Mouse (Mus musculus) forebrain, embryonic 15.5 days (tissue): ENCODE data around the gene Pramef17. TPM values are rescaled to one million over a fixed set of nuclear protein-coding genes. Genes with fewer than 3 reads are reported as not detected.
"Not testable (repeated sequence)": the region's sequence is repeated elsewhere in the genome, so short reads cannot be mapped to it uniquely, and the experiment has no call there.

Experiments
- ATAC-seq: fragments of 200-750 bp; cut with Nextera tagmentation; replicated peaks from 2 replicates; pipeline ENCODE4 v1.8.0; 2017; ENCODE audit warnings: mild to moderate bottlenecking, moderate TSS enrichment, moderate library complexity
- H3K27ac ChIP-seq: fragments of 300-500 bp; sonication (generic); replicated peaks from 2 replicates; pipeline ENCODE4 v1.5.1; 2015; ENCODE audit warnings: mild to moderate bottlenecking, inconsistent platforms
- H3K27me3 ChIP-seq: fragments of 300-500 bp; sonication (generic); 2 replicates; pipeline ENCODE4 v1.6.1; 2015; ENCODE audit warnings: inconsistent platforms
- H3K36me3 ChIP-seq: fragments of 300-500 bp; sonication (generic); 2 replicates; pipeline ENCODE4 v1.6.1; 2015; ENCODE audit warnings: mild to moderate bottlenecking, inconsistent platforms
- H3K4me1 ChIP-seq: fragments of 300-500 bp; sonication (generic); 2 replicates; pipeline ENCODE4 v1.6.1; 2015; ENCODE audit warnings: inconsistent platforms
- H3K4me2 ChIP-seq: fragments of 300-500 bp; sonication (generic); replicated peaks from 2 replicates; pipeline ENCODE4 v1.6.1; 2015; ENCODE audit warnings: mild to moderate bottlenecking, inconsistent platforms
- H3K4me3 ChIP-seq: fragments of 300-500 bp; sonication (generic); 2 replicates; pipeline ENCODE4 v1.5.1; 2015; ENCODE audit warnings: mild to moderate bottlenecking, inconsistent platforms
- H3K9ac ChIP-seq: fragments of 300-500 bp; sonication (generic); replicated peaks from 2 replicates; pipeline ENCODE4 v1.6.1; 2015; ENCODE audit warnings: mild to moderate bottlenecking, inconsistent platforms
- H3K9me3 ChIP-seq: fragments of 300-500 bp; sonication (generic); 2 replicates; pipeline ENCODE4 v1.6.1; 2016; ENCODE audit warnings: inconsistent platforms
- WGBS: fragments of 180-500 bp; shearing (Covaris S2); methylation state at CpG from one replicate; pipeline ENCODE4 v1.1.7; 2015; ENCODE audit warnings: mixed read lengths; 5-methylcytosine and 5-hydroxymethylcytosine counted together
- polyA plus RNA-seq: library from polyadenylated mRNA; unstranded; fragments of >200 nt; fragmentation: Nextera tagmentation; extraction: Ambion mirVana; gene quantifications from 2 replicates; pipeline ENCODE4 v1.2.1, GENCODE M21; 2015

The Pramef17 gene
- polyA plus RNA-seq, result not detected in 2 replicates

- H3K27me3 ChIP-seq, H3K4me2 ChIP-seq, H3K9me3 ChIP-seq, H3K9ac ChIP-seq, H3K27ac ChIP-seq, ATAC-seq, H3K4me3 ChIP-seq, H3K4me1 ChIP-seq, H3K36me3 ChIP-seq: not testable (repeated sequence)
- 53% methylated on average over 3 of the region's 3 CpGs for WGBS
Measured at GRCm38 (mm10) chr4:143994269-143994668, at the start of gene Pramef17. Gene Pramef17, minus strand, starts transcription at chr4:143994369.

GRCm38 (mm10) chr4:143988126-143988525 is 6.0 kb downstream of the Pramef17 start:
- H3K4me3 ChIP-seq, H3K9me3 ChIP-seq, H3K4me1 ChIP-seq, H3K36me3 ChIP-seq, H3K27me3 ChIP-seq, ATAC-seq, H3K4me2 ChIP-seq, H3K27ac ChIP-seq, H3K9ac ChIP-seq: not testable (repeated sequence)
- 93% methylated on average over 17 of the region's 17 CpGs for WGBS

DNA sequence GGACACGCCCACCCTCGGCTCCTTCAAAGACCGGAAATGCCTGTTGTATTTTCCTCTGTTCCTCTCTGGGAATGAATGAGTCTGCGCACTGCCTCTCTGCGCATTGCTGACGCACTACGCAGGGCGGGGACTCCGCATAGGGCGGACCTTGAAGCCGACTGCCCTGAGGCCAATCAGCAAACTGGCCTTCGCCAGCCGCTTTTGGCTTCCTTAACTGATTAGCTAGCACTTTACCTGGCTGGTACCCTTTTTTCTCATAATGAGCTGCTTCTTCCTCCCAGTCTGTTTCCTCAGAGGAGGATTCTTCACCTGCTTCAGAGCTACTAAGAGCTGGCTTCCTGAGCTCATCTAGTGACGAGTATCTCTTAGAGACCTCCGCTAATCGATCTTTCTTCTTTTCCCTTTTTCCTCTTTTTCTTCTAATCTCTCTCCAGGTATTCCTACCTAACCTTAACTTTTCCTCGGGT is 6.7 kb downstream of the Pramef17 start:
- H3K4me3 ChIP-seq, H3K9me3 ChIP-seq, H3K4me1 ChIP-seq, H3K4me2 ChIP-seq, H3K27me3 ChIP-seq, H3K9ac ChIP-seq, H3K36me3 ChIP-seq, ATAC-seq, H3K27ac ChIP-seq: not testable (repeated sequence)
- WGBS, result 91% methylated on average over 13 of the region's 17 CpGs

DNA sequence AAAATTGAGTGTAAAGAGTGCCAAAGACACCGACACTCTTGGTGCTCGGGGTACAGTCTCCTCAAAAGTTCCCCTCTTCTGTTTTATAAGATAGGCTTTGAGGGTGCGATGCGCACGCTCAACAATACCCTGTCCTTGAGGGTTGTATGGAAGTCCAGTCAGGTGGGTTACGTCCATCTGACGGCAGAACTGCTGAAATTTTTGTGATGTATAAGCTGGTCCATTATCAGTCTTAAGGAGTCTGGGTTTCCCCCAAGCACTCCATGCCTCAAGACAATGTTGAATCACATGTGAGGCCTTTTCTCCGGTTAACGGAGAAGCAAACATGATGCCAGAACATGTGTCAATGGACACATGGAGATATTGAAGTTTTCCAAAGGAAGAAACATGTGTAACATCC is 8.4 kb downstream of the Pramef17 start:
- not testable (repeated sequence) for H3K9ac ChIP-seq, H3K27ac ChIP-seq, H3K4me1 ChIP-seq, H3K9me3 ChIP-seq, ATAC-seq, H3K27me3 ChIP-seq, H3K4me3 ChIP-seq, H3K36me3 ChIP-seq, H3K4me2 ChIP-seq
- WGBS, result 92% methylated on average over 4 of the region's 9 CpGs

GRCm38 (mm10) chr4:143985165-143985564 is 9.0 kb downstream of the Pramef17 start:
- not testable (repeated sequence) for H3K36me3 ChIP-seq, H3K4me2 ChIP-seq, H3K4me3 ChIP-seq, H3K9me3 ChIP-seq, ATAC-seq, H3K4me1 ChIP-seq, H3K9ac ChIP-seq, H3K27me3 ChIP-seq, H3K27ac ChIP-seq
- WGBS, result no CpG with 5 or more reads among the region's 7 CpGs

DNA sequence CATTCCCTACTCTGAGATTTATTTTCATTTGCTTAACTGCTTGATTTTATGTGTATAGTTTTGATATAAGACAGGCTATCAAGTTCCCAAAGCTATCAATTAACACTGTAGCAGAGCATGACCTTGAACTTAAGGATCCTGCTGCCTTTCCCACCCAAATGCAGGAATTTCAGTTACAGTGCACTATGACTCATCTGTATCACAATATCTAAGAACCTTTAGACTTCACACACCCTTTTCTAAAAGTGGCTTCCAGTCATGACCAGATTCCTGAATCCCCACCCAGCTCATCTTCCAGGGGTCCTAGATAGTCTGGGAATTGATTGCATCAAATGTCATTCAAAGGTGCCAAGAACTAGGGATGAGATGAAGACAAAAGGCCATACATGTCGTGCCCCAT is 10.7 kb downstream of the Pramef17 start:
- 58% methylated on average over 1 of the region's 1 CpGs for WGBS
- not testable (repeated sequence) for H3K36me3 ChIP-seq, H3K27me3 ChIP-seq, H3K27ac ChIP-seq, H3K9ac ChIP-seq, H3K4me2 ChIP-seq, ATAC-seq, H3K9me3 ChIP-seq, H3K4me3 ChIP-seq, H3K4me1 ChIP-seq

DNA sequence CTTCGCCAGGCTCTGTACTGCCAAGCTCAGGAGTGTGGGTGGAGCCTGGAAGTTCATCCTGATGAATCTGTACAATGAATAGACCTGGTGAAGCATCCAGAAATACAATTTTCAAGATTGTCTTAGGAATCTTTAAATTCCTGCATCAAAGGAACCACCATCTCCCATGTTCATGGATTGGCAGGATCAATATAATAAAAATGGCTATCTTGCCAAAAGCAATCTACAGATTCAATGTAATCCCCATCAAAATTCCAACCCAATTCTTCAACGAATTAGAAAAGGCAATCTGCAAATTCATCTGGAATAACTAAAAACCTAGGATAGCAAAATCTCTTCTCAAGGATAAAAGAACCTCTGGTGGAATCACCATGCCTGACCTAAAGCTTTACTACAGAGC is 27.3 kb downstream of the Pramef17 start, which contains the start of gene Gm13101:
Gm13101 (minus strand) TSS at position 101 of the 400 bp plus-strand sequence.
- H3K4me1 ChIP-seq, ATAC-seq, H3K9me3 ChIP-seq, H3K4me2 ChIP-seq, H3K9ac ChIP-seq, H3K36me3 ChIP-seq, H3K27ac ChIP-seq, H3K27me3 ChIP-seq, H3K4me3 ChIP-seq: not testable (repeated sequence)
- WGBS, result 50% methylated on average over 2 of the region's 2 CpGs

DNA sequence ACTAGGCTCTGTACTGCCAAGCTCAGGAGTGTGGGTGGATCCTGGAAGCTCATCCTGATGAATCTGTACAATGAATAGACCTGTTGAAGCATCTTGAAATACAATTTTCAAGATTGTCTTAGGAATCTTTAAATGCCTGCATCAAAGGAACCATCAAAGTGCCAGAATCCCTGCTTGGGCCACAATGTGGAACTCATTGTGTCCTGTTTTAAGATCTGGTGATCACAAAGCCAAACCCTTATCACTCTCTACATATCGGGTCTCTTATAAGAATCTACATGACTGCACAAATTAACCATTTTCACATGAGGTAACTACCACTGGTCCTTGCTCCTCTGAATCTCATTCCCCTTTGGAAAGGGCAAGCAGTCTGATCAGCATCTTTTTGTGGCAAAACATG is 43.3 kb downstream of the Pramef17 start, which contains the start of gene Pramef25:
Pramef25 (minus strand) TSS at position 101 of the 400 bp plus-strand sequence.
- H3K4me3 ChIP-seq, H3K9me3 ChIP-seq, ATAC-seq, H3K27me3 ChIP-seq, H3K4me1 ChIP-seq, H3K9ac ChIP-seq, H3K36me3 ChIP-seq, H3K27ac ChIP-seq, H3K4me2 ChIP-seq: not testable (repeated sequence)
- 94% methylated on average over 1 of the region's 1 CpGs for WGBS

Other genes starting within 250 kb of the Pramef17 start
- not detected in 2 replicates for gene Gm13023, start 205.0 kb downstream of the Pramef17 start, polyA plus RNA-seq
- gene Gm13084, start 178.3 kb downstream of the Pramef17 start, polyA plus RNA-seq, result not detected in 2 replicates
- not detected in 2 replicates for gene Gm13103, start 147.9 kb downstream of the Pramef17 start, polyA plus RNA-seq
- gene Pramef6, start 94.0 kb downstream of the Pramef17 start, polyA plus RNA-seq, result not detected in 2 replicates
- gene Pramef25, start 43.4 kb downstream of the Pramef17 start, polyA plus RNA-seq, result not detected in 2 replicates
- not detected in 2 replicates for gene Gm13101, start 27.4 kb downstream of the Pramef17 start, polyA plus RNA-seq
- not detected in 2 replicates for gene Pramel4, start 64.8 kb upstream of the Pramef17 start, polyA plus RNA-seq
- not detected in 2 replicates for gene Gm13102, start 112.1 kb upstream of the Pramef17 start, polyA plus RNA-seq
- gene Oog3, start 168.3 kb upstream of the Pramef17 start, polyA plus RNA-seq, result not detected in 2 replicates
- not detected in 2 replicates for gene Oog2, start 196.3 kb upstream of the Pramef17 start, polyA plus RNA-seq
- gene C87977, start 218.9 kb upstream of the Pramef17 start, polyA plus RNA-seq, result not detected in 2 replicates